Mouse (Mus musculus) heart, embryonic 16.5 days (tissue): ENCODE measurements around the gene Tcaim. TPM values are rescaled to one million over a fixed set of nuclear protein-coding genes. Genes with fewer than 3 reads are reported as not detected.

ENCODE experiments used
- polyA plus RNA-seq: library from polyadenylated mRNA; unstranded; fragments of >200 nt; fragmentation: Nextera tagmentation; extraction: Ambion mirVana; gene quantifications from 2 replicates; pipeline ENCODE4 v1.2.1, GENCODE M21; 2015

Tcaim gene
- polyA plus RNA-seq, 1 experiment from 2014 or later, result 8.4 TPM

Other genes starting within 250 kb of the Tcaim start
- not detected in 2 replicates for gene Topaz1, start 58.2 kb upstream of the Tcaim start, polyA plus RNA-seq
- not detected in 2 replicates for gene Gm35549, start 38.5 kb downstream of the Tcaim start, polyA plus RNA-seq
- gene Zfp445, start 60.5 kb downstream of the Tcaim start, polyA plus RNA-seq, result 41.4 and 42.7 TPM in 2 replicates
- 2.8 and 3.2 TPM in 2 replicates for gene Zkscan7, start 80.1 kb downstream of the Tcaim start, polyA plus RNA-seq
- gene Zfp105, start 117.5 kb downstream of the Tcaim start, polyA plus RNA-seq, result 8.9 and 9.5 TPM in 2 replicates
- 18.4 and 21.5 TPM in 2 replicates for gene 1110059G10Rik, start 145.5 kb downstream of the Tcaim start, polyA plus RNA-seq
- gene Kif15, start 145.5 kb downstream of the Tcaim start, polyA plus RNA-seq, result 23.8 and 26.6 TPM in 2 replicates
- 17.7 and 19.7 TPM in 2 replicates for gene Tmem42, start 215.8 kb downstream of the Tcaim start, polyA plus RNA-seq
- gene Tgm4, start 229.2 kb downstream of the Tcaim start, polyA plus RNA-seq, result 0.41 and 0.68 TPM in 2 replicates